Mouse (Mus musculus) bone marrow macrophage, adult 2 months (primary cell): Measurements from ENCODE around the gene Slc27a5.

Experiments
- CTCF ChIP-seq: IDR thresholded peaks from 2 replicates; pipeline ENCODE4 v1.5.1; 2012; ENCODE audit warnings: low read depth, mild to moderate bottlenecking, low read length, moderate library complexity
- POLR2A ChIP-seq: IDR thresholded peaks from 2 replicates; pipeline ENCODE4 v1.6.1; 2012; ENCODE audit warnings: mild to moderate bottlenecking, low read depth, low read length, borderline replicate concordance

GRCm38 (mm10) chr7:13033451-13034147 is 35.6 kb upstream of the Slc27a5 start:
- TF ChIP-seq CTCF (no peak), POLR2A (no peak)
